Mouse (Mus musculus): ENCODE measurements around the gene Pacsin1. TPM values are rescaled to one million over a fixed set of nuclear protein-coding genes. Genes with fewer than 3 reads are reported as not detected.

Gene Pacsin1
- polyA plus RNA-seq, 1 experiment from 2014 or later: 2.1 TPM

DNA sequence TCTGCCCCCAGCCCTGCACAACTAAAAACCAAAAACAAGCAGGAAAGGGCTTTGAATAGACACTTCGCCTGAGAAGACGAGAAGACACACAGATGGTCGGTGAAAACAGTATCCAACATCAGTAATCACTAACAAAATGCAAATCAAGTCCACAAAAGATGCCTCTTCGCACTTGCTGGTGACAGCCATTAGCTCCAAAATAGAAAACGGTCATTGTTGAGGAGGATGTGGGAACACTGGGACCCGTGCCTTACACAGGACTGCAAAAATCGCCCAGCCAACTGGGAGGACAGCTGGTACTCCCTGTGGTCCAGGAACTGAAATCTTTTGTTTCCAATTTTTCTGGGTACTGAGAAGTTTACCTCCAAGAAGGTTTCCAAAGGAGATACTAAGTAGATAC lies 18.6 kb downstream of the Pacsin1 start:
- H3K27me3 ChIP-seq (ENCODE audit: insufficient read depth, poor library complexity, severe bottlenecking): 0 out of 2 replicates have a peak, but pooled peaks cover 5% of the 10 kb centered on the region
- H3K4me1 ChIP-seq: peaks cover 12% of the 10 kb centered on the region
- no peak for DNase-seq (ENCODE audit: low spot score)
- H3K36me3 ChIP-seq: no peaks in the 10 kb centered on the region
- no peaks in the 10 kb centered on the region for H3K9me3 ChIP-seq
- no peak overlapping the region for H3K27ac ChIP-seq
- WGBS: 83% methylated on average over 7 of the region's 7 CpGs
- H3K4me3 ChIP-seq: no peak overlapping the region

DNA sequence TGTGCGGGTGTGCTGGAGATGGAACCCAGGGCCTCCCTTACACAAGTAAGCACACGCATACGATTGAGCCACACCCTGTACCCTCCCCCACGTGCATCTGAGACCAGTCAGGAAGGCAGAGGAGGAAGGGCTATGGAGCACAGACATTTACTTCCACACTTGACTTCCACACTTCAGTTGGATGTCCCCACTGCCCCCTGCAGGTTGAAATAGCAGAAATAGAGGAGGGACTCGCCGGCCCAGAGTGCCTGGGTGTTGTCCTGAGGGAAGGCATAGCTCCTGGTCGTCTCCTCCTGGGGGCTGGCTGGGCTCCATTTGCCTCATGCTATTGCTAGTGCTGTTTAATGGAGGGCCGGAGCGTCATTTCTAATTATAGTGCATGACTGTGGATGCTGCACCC lies 20.1 kb downstream of the Pacsin1 start:
- DNase-seq (ENCODE audit: low spot score): no peak
- Histone ChIP-seq H3K4me1 (peaks cover 18% of the 10 kb centered on the region), H3K9me3 (no peaks in the 10 kb centered on the region), H3K4me3 (no peak overlapping the region), H3K27ac (no peak overlapping the region), H3K36me3 (no peaks in the 10 kb centered on the region), H3K27me3 (ENCODE audit: insufficient read depth, poor library complexity, severe bottlenecking) (0 out of 2 replicates have a peak, but pooled peaks cover 5% of the 10 kb centered on the region)
- WGBS: 56% methylated on average over 9 of the region's 9 CpGs

DNA sequence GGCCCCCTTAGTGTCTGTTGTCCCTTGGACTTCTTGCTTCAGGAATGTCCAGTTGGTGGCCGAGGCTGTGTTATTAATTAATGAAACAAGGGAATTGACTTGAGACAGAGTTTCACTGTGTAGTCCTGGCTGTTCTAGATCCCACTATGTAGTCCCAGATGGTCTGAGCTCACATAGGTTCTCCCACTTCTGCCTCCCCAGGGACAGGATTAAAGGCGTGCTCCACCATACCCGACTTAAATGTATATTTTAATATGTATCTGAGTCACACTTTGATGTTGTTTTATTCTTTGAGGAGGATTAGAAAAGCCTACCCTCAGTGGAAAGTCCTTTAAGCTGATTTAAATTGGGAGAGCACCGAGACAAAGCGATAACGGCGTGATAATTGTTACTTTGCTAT lies 21.0 kb downstream of the Pacsin1 start:
- no peaks in the 10 kb centered on the region for H3K36me3 ChIP-seq
- 42% methylated on average over 7 of the region's 7 CpGs for WGBS
- H3K4me3 ChIP-seq: no peak overlapping the region
- H3K9me3 ChIP-seq: no peaks in the 10 kb centered on the region
- no peak overlapping the region for H3K27ac ChIP-seq
- 0 out of 2 replicates have a peak, but pooled peaks cover 5% of the 10 kb centered on the region for H3K27me3 ChIP-seq (ENCODE audit: insufficient read depth, poor library complexity, severe bottlenecking)
- DNase-seq (ENCODE audit: low spot score): no peak
- H3K4me1 ChIP-seq: peaks cover 18% of the 10 kb centered on the region

DNA sequence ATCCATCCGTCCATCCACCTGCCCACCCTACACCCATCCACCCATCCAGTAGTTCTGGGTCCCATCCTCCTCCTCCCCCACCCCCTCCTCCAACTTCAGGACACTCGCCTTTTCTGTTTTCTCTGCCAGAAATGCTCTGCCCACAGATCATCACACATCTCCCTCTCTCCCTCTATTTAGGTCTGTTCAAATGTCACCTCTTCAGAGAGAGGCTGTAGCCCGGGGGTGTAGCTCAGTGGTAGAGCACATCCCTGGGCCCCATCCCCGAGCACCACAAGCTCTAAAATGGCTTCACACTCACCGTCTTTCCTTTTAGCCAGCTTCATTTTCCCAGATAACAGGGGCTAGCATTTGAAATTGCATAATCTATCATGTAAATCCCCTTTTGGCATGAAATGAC lies 22.4 kb downstream of the Pacsin1 start:
- H3K4me3 ChIP-seq: no peak overlapping the region
- no peaks in the 10 kb centered on the region for H3K36me3 ChIP-seq
- H3K4me1 ChIP-seq: peaks cover 18% of the 10 kb centered on the region
- no peak overlapping the region for H3K27ac ChIP-seq
- H3K9me3 ChIP-seq: no peaks in the 10 kb centered on the region
- H3K27me3 ChIP-seq (ENCODE audit: insufficient read depth, poor library complexity, severe bottlenecking): peaks cover 11% of the 10 kb centered on the region; the same call in 1 of the 2 replicates
- no peak for DNase-seq (ENCODE audit: low spot score)
- WGBS: 75% methylated on average over 5 of the region's 5 CpGs

DNA sequence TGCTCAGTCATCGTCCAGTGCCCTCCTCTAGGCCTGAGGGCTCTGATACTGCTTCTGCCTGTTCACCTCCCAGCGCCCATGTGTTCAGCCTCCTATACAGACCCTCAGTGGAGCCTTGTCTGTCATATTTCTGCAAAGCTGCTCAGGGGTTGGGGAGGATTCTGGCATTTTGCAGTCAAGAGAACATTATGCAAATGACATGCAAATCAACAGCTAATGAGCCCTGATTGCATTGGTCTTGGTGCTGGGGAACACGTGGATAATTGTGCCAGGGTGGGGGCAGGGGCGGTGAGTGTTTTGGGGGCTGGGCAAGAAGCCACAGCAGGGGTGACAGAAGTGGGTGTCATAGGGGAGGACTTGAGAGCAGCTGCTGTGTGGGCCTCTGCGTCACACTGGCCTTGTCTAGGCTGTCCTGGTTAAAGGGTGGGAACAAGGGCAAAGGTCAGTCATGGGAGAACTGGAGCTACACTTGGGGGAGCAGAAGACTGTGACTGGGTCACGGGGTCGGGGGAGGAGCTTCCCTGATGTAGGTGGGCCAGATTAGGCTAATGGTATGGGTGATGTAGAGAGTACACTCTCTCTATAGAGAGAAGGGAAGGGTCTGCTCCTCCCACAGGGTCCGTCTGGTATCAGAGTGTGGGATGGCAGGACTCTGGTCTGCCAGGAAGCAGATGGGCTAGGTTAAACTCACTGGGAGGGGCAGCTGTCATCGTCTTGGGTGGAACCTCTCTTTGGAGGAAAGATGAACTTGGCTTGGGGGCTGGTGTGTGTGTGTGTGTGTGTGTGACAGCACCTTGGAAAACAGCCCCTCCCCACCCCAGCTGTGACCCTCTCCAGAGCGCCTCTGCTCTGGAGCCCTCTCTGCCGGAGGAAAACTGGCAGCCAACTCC lies 23.9 kb downstream of the Pacsin1 start:
- 46% methylated on average over 11 of the region's 11 CpGs for WGBS
- Histone ChIP-seq H3K27ac (no peak overlapping the region), H3K27me3 (ENCODE audit: insufficient read depth, poor library complexity, severe bottlenecking) (peaks cover 25% of the 10 kb centered on the region), H3K4me3 (no peak overlapping the region), H3K4me1 (peaks cover 18% of the 10 kb centered on the region), H3K9me3 (no peaks in the 10 kb centered on the region), H3K36me3 (no peaks in the 10 kb centered on the region)
- no peak for DNase-seq (ENCODE audit: low spot score)

DNA sequence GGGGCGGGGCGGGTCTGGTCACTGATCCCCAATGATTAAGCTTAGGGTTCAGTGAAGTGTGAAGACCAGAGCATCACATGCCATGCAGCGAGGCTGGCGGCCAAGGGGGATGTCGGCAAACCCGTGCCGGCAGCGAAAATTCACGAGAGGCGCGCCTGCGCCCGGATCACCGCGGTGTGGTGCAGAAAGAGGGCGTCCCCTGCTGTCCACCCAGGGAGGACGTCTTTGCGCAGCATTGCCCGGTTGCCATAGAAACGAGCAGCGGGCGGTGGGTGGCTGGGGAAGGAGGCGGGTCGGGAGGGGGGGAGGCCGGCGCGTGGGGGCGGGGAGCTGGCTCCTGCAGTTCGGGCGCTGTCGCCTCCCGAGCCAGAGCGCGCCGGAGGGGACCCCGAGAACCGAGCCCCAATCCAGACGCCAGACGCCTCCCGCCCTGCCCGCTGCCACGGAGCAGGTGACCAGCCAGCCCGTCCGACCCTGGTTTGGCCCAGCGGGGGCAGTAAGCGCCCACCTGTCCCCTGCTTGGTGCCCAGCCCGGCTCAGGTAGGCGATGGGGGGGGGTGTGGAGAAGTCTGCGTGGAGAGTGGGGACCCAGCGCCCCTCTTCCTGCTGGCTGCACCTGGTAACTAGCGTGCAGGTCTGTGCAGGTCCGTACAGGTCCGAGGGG lies 29.7 kb downstream of the Pacsin1 start:
- no peaks in the 10 kb centered on the region for H3K9me3 ChIP-seq
- WGBS: under 1% methylated on average over 51 of the region's 53 CpGs

DNA sequence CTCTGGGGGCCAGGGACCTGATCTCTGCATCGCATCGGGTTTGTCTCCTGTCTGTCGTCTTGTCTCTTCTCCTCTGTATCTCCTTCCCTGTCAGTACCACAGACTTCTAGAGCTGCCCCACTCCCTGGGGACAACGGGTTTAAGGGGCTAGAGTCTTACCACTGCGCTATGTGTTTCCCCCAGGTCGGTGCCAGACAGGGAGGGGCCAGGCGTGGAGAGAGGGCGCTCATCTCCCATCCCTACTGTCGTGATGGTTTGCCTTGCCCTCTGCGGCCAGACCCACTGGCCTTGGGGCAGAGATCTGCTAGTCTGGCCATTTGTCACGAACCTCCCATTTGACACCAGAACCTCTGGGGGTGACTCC lies 30.2 kb downstream of the Pacsin1 start:
- Histone ChIP-seq H3K27me3 (ENCODE audit: insufficient read depth, poor library complexity, severe bottlenecking) (peaks cover 83% of the 10 kb centered on the region), H3K4me1 (peaks cover 23% of the 10 kb centered on the region), H3K36me3 (no peaks in the 10 kb centered on the region), H3K27ac (no peak overlapping the region), H3K9me3 (no peaks in the 10 kb centered on the region), H3K4me3 (peak overlapping the region; percentile 65)
- DNase-seq (ENCODE audit: low spot score): no peak
- 3% methylated on average over 11 of the region's 11 CpGs for WGBS

More for the DNA sequence above, 29.7 kb downstream of the Pacsin1 start:
- DNase-seq (ENCODE audit: low spot score): no peak
- Histone ChIP-seq H3K4me1 (peaks cover 23% of the 10 kb centered on the region), H3K4me3 (peak overlapping the region; percentile 65), H3K27ac (peak overlapping the region; percentile 59), H3K36me3 (no peaks in the 10 kb centered on the region), H3K27me3 (ENCODE audit: insufficient read depth, poor library complexity, severe bottlenecking) (peaks cover 78% of the 10 kb centered on the region)

DNA sequence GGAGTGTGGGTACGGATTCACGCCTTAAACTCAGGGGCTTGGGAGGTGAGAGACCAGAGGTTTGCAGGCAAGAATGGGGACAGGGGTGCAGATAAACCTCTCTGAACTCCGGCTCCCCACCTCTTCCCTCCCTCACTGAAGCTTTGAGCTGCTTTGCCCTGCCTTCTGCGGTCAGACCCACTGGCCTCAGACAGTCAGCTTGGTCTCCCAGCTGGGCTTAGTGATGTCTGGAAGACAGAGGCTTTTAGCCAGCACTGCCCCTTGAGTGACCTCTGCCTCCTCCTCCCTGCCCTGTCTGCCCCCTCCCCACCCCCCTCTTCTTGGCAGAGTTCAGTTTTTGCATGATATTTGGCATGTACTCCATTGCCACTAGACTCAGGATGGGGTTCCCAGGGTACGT lies 31.1 kb downstream of the Pacsin1 start:
- DNase-seq (ENCODE audit: low spot score): no peak
- WGBS: 30% methylated on average over 5 of the region's 5 CpGs
- Histone ChIP-seq H3K9me3 (no peaks in the 10 kb centered on the region), H3K4me3 (no peak overlapping the region; the same call in 1 of the 2 replicates), H3K27me3 (ENCODE audit: insufficient read depth, poor library complexity, severe bottlenecking) (peaks cover 83% of the 10 kb centered on the region), H3K36me3 (no peaks in the 10 kb centered on the region), H3K27ac (no peak overlapping the region), H3K4me1 (peaks cover 29% of the 10 kb centered on the region)

DNA sequence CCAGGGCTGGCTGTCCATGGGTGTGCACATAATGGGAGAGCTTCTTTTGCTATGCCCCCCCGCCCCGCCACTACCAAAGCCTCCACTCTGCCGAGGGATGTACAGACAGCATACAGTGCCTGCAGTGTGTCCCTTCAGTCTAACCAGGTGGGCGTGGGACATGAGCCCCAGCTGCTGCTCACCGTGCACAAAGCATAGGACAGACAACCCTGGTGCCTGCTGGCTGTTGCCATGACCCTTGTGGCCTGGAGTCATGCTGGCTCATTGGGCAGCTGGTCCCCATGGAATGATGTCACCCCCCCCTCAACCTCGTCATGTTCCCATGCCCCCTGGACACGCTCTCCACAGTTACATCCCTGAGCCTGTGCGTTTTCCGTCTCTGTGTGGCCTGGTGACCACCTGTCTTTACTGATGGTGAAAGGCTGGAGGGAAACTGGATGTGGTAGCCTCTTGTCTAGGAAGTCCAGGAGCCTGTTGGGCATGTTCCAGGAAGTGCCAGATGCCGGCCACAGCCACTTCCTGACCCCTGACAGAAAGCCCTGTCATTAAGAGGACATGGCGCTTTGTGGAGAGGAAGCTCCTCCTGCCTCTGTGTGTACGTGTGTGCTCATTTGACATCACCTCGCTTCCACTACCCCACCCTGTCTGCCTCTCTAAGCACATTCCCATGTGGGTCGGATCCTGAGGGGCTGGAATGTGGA lies 35.8 kb downstream of the Pacsin1 start:
- Histone ChIP-seq H3K36me3 (no peaks in the 10 kb centered on the region), H3K27ac (no peak overlapping the region), H3K4me3 (no peak overlapping the region), H3K27me3 (ENCODE audit: insufficient read depth, poor library complexity, severe bottlenecking) (peaks cover 43% of the 10 kb centered on the region), H3K9me3 (no peaks in the 10 kb centered on the region; the same call in 1 of the 2 replicates), H3K4me1 (peaks cover 16% of the 10 kb centered on the region)
- WGBS: 70% methylated on average over 14 of the region's 14 CpGs
- no peak for DNase-seq (ENCODE audit: low spot score)

DNA sequence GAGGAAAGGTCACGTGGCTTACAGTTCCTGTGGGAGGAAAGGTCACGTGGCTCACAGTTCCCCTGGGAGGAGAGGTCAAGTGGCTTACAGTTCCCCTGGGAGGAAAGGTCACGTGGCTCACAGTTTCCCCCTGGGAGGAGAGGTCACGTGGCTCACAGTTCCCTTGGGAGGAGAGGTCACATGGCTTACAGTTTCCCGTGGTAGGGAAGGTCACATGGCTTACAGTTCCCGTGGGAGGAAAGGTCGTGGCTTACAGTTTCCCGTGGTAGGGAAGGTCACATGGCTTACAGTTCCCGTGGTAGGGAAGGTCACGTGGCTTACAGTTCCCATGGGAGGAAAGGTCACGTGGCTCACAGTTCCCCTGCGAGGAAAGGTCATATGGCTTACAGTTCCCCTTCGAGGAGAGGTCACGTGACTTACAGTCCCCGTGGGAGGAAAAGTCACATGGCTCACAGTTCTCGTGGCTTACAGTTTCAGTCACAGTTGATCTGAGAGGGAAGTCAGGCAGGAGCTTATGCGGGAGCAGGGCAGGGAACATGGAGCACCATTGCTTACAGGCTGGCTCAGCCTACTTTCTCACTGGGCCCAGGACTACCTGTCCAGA lies 44.4 kb downstream of the Pacsin1 start:
- no peak overlapping the region for H3K4me3 ChIP-seq
- H3K9me3 ChIP-seq: peaks cover 12% of the 10 kb centered on the region; the same call in 1 of the 2 replicates
- peaks cover 29% of the 10 kb centered on the region for H3K27me3 ChIP-seq (ENCODE audit: insufficient read depth, poor library complexity, severe bottlenecking)
- H3K36me3 ChIP-seq: no peaks in the 10 kb centered on the region
- DNase-seq (ENCODE audit: low spot score): no peak
- WGBS: 85% methylated on average over 17 of the region's 17 CpGs
- H3K27ac ChIP-seq: no peak overlapping the region
- peaks cover 12% of the 10 kb centered on the region for H3K4me1 ChIP-seq

DNA sequence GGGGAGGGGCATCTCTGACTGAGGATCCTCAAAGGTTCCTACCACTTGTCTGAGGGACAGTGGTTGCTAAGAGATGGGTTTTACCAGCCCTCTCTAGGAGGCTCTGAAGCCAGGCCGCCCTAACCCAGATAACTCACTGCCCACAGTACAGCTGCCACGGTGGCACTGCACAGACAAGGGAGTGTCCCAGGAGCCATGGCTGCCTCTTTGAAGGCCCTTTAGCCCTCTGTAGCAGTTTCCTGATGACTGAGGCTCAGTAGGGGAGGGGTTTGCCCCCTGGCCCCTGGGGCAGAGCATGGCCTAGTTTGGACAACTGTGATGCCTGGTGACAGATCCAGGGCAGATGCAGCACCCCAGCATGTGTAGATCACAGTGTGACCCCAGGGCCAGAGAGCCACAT lies 45.5 kb downstream of the Pacsin1 start:
- peaks cover 12% of the 10 kb centered on the region; the same call in 1 of the 2 replicates for H3K9me3 ChIP-seq
- no peak overlapping the region for H3K4me3 ChIP-seq
- DNase-seq (ENCODE audit: low spot score): no peak
- no peaks in the 10 kb centered on the region for H3K36me3 ChIP-seq
- peaks cover 39% of the 10 kb centered on the region for H3K27me3 ChIP-seq (ENCODE audit: insufficient read depth, poor library complexity, severe bottlenecking)
- peaks cover 12% of the 10 kb centered on the region for H3K4me1 ChIP-seq
- WGBS: 74% methylated on average over 2 of the region's 2 CpGs
- H3K27ac ChIP-seq: no peak overlapping the region

DNA sequence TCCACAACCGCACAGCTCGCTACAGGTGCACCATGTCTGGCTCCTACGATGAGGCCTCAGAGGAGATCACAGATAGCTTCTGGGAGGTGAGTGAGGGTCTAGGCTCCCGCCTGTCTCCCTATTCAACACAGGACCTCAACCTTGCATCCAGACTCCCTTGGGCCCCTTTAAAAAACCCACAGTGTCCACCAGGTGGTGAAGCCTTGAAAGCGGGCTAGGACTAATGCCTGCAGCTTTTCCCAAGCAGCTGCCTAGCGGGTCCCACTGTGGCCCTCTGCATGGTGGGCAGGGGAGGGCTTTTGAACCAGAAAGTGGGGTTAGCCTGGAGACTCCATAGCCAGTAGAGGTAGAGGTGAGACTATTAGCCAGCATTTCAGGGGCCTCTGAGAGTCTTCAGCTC lies 46.5 kb downstream of the Pacsin1 start:
- Histone ChIP-seq H3K36me3 (no peaks in the 10 kb centered on the region), H3K4me3 (no peak overlapping the region), H3K27me3 (ENCODE audit: insufficient read depth, poor library complexity, severe bottlenecking) (peaks cover 50% of the 10 kb centered on the region), H3K9me3 (peaks cover 12% of the 10 kb centered on the region; the same call in 1 of the 2 replicates), H3K4me1 (peaks cover 12% of the 10 kb centered on the region), H3K27ac (no peak overlapping the region)
- DNase-seq (ENCODE audit: low spot score): no peak
- 61% methylated on average over 6 of the region's 6 CpGs for WGBS

Data from heart, embryonic 10.5 days (tissue).